Mouse (Mus musculus): ENCODE results near the gene Ephb4. TPM values are rescaled to one million over a fixed set of nuclear protein-coding genes. Genes with fewer than 3 reads are reported as not detected.

Gene Ephb4
- total RNA-seq (2021), result 1 to 10 TPM; 4.9 to 6.8 TPM
- long read RNA-seq, experiment 1, full-length matches to known transcripts, result 13 of 13 reads
- long read RNA-seq, experiment 1, partial matches to known transcripts, result 0 of 13 reads
- long read RNA-seq, experiment 1, other reads (novel, unspliced or antisense), result 0 of 13 reads
- long read RNA-seq, experiment 2, full-length matches to known transcripts, result 13 of 15 reads
- long read RNA-seq, experiment 2, partial matches to known transcripts, result 2 of 15 reads
- long read RNA-seq, experiment 2, other reads (novel, unspliced or antisense), result 0 of 15 reads

- intact Hi-C loops (cut with DNase I), result no loop called here
- Histone ChIP-seq H3K4me3 (peak within 1 kb of the TSS; percentile 53), H3K27ac (peak within 1 kb of the TSS; percentile 66)
- TF ChIP-seq CTCF (IDR thresholded peaks at IDR 0.05), result no peak; the same call in 1 of the 2 replicates
- DNase-seq (ENCODE audit: extremely low spot score in 1 of 2, low spot score in 2 of 2), result peak; percentile 37 to 63
These were observed at the start of gene Ephb4 for GRCm38 (mm10) chr5:137349384-137350204. Ephb4 (plus strand) TSS chr5:137350109.

GRCm38 (mm10) chr5:137301253-137301652 is 48.7 kb upstream of the Ephb4 start:
- no peak for DNase-seq (ENCODE audit: extremely low spot score in 1 of 2, low spot score in 2 of 2)
- intact Hi-C loops (cut with DNase I), result no loop called here
- H3K4me3 ChIP-seq, result no peak overlapping the region
- no peak overlapping the region for H3K27ac ChIP-seq
- no peak for TF ChIP-seq CTCF (IDR thresholded peaks at IDR 0.05)

- no peak overlapping the region for H3K27ac ChIP-seq
- no peak for TF ChIP-seq CTCF (IDR thresholded peaks at IDR 0.05)
- intact Hi-C loops (cut with DNase I), result no loop called here
These were observed 46.3 kb upstream of the Ephb4 start for GRCm38 (mm10) chr5:137303609-137304008.

GRCm38 (mm10) chr5:137304165-137304564 is 45.7 kb upstream of the Ephb4 start:
- DNase-seq (ENCODE audit: extremely low spot score in 1 of 2, low spot score in 2 of 2), result no peak
- Histone ChIP-seq H3K4me3 (no peak overlapping the region), H3K27ac (no peak overlapping the region)
- no peak for TF ChIP-seq CTCF (IDR thresholded peaks at IDR 0.05)
- intact Hi-C loops (cut with DNase I), result no loop called here

More at GRCm38 (mm10) chr5:137303609-137304008, 46.3 kb upstream of the Ephb4 start:
- H3K4me3 ChIP-seq, result no peak overlapping the region
- DNase-seq (ENCODE audit: extremely low spot score in 1 of 2, low spot score in 2 of 2), result no peak

- no peak for TF ChIP-seq CTCF (IDR thresholded peaks at IDR 0.05)
- no peak for DNase-seq (ENCODE audit: extremely low spot score in 1 of 2, low spot score in 2 of 2)
- Histone ChIP-seq H3K27ac (peak overlapping the region; percentile 86; the same call in 1 of the 2 replicates), H3K4me3 (peak overlapping the region; percentile 13; the same call in 1 of the 2 replicates)
- intact Hi-C loops (cut with DNase I), result loop anchor here (5.0 kb wide), 1 partner anchor 273 kb away; no protein-coding TSS in a partner anchor
These were observed 45.1 kb upstream of the Ephb4 start for GRCm38 (mm10) chr5:137304816-137305215.

- peak overlapping the region; percentile 95 for H3K4me3 ChIP-seq
- no peak for DNase-seq (ENCODE audit: extremely low spot score in 1 of 2, low spot score in 2 of 2)
- H3K27ac ChIP-seq, result peak overlapping the region; percentile 86; the same call in 1 of the 2 replicates
- TF ChIP-seq CTCF (IDR thresholded peaks at IDR 0.05), result no peak
- intact Hi-C loops (cut with DNase I), result loop anchor here (5.0 kb wide), 1 partner anchor 274 kb away; no protein-coding TSS in a partner anchor
These were observed 44.1 kb upstream of the Ephb4 start for GRCm38 (mm10) chr5:137305822-137306221.

- intact Hi-C loops (cut with DNase I), result loop anchor here (1.0 to 5.0 kb wide), 2 partner anchors 196 to 274 kb away; partner anchors contain the start of gene Pop7
- no peak for TF ChIP-seq CTCF (IDR thresholded peaks at IDR 0.05)
- peak overlapping the region; percentile 95 for H3K4me3 ChIP-seq
- no peak for DNase-seq (ENCODE audit: extremely low spot score in 1 of 2, low spot score in 2 of 2)
- peak overlapping the region; percentile 86 for H3K27ac ChIP-seq
These were observed 43.4 kb upstream of the Ephb4 start for GRCm38 (mm10) chr5:137306439-137307005.

- Histone ChIP-seq H3K27ac (peak within 1 kb of the TSS; percentile 86), H3K4me3 (peak within 1 kb of the TSS; percentile 95)
- no peak for TF ChIP-seq CTCF (IDR thresholded peaks at IDR 0.05)
- intact Hi-C loops (cut with DNase I), result loop anchor here (1.0 to 5.0 kb wide), 2 partner anchors 195 to 275 kb away; partner anchors contain the start of gene Pop7
- DNase-seq (ENCODE audit: extremely low spot score in 1 of 2, low spot score in 2 of 2), result peak; percentile 88 to 91
These were observed 42.6 kb upstream of the Ephb4 start, which contains the start of gene Srrt for GRCm38 (mm10) chr5:137307071-137307912. Srrt (minus strand) TSS chr5:137307674.

- no peak for DNase-seq (ENCODE audit: extremely low spot score in 1 of 2, low spot score in 2 of 2)
- intact Hi-C loops (cut with DNase I), result loop anchor here (5.0 kb wide), 1 partner anchor 276 kb away; no protein-coding TSS in a partner anchor
- Histone ChIP-seq H3K27ac (peak overlapping the region; percentile 86), H3K4me3 (peak overlapping the region; percentile 95)
- TF ChIP-seq CTCF (IDR thresholded peaks at IDR 0.05), result no peak
These were observed 41.6 kb upstream of the Ephb4 start for GRCm38 (mm10) chr5:137308356-137308755.

GRCm38 (mm10) chr5:137313466-137314192 is 36.3 kb upstream of the Ephb4 start:
- intact Hi-C loops (cut with DNase I), result no loop called here

More at GRCm38 (mm10) chr5:137313466-137314192, 36.3 kb upstream of the Ephb4 start:
- H3K4me3 ChIP-seq, result peak overlapping the region; percentile 42
- peak overlapping the region; percentile 50; the same call in 1 of the 2 replicates for H3K27ac ChIP-seq
- no peak for DNase-seq (ENCODE audit: extremely low spot score in 1 of 2, low spot score in 2 of 2)
- TF ChIP-seq CTCF (IDR thresholded peaks at IDR 0.05), result no peak
